10 mouse cellular contexts compared by ENCODE assay signal in genomic region chr14:25466361-25466760, GRCm38 (mm10). TPM values are rescaled to one million over a fixed set of nuclear protein-coding genes. Genes with fewer than 3 reads are reported as not detected.
DNase-seq lines count a peak whose midpoint lies in the region; ATAC-seq and TF ChIP-seq lines count a peak whose summit lies in the region.
"Had no signal": no experiment of that assay in that cellular context is flagged by ENCODE, and none has a peak within 500 bp of the region (broad histone marks: within the 10 kb centered on the region; RNA-seq: fewer than 3 reads in every experiment).

No protein-coding gene starts in this region.

- no peak for TF ChIP-seq POLR2A in embryonic fibroblast, embryonic 13.5 days (IDR thresholded peaks at IDR 0.05; ENCODE audit: low read depth, low read length)

- H3K4me1 ChIP-seq in heart, embryonic 11.5 days (ENCODE audit: control insufficient read depth, insufficient read depth, low read length): peaks cover 95% of the 10 kb centered on the region
- peaks cover 38% of the 10 kb centered on the region for H3K4me1 ChIP-seq in embryonic fibroblast, embryonic 13.5 days (ENCODE audit: control insufficient read depth, insufficient read depth, low read length)
- H3K4me1 ChIP-seq in liver, embryonic 15.5 days (replicated peaks): peaks cover 88% of the 10 kb centered on the region

- H3K36me3 ChIP-seq in heart, embryonic 11.5 days (ENCODE audit: control insufficient read depth, insufficient read depth, low read length): no peaks in the 10 kb centered on the region
- no peaks in the 10 kb centered on the region for H3K36me3 ChIP-seq in liver, embryonic 15.5 days (replicated peaks)
- H3K36me3 ChIP-seq: G1E; neural tube, embryonic 12.5 days had no signal

- H3K4me2 ChIP-seq in heart, embryonic 11.5 days: no peak overlapping the region
- 0 out of 2 replicates have a peak overlapping the region, but pooled peaks have one; percentile 3 for H3K4me2 ChIP-seq in liver, embryonic 15.5 days
- H3K4me2 ChIP-seq: neural tube, embryonic 12.5 days had no signal

- DNase-seq in heart, adult 18-20 months: no peak
- DNase-seq in CD4-positive, CD25-positive, alpha-beta regulatory T cell, adult 2 months (ENCODE audit: low read depth, low spot score): peak; percentile 41
- no peak for DNase-seq in left cerebral cortex, adult 8-10 months (ENCODE audit: low spot score in 2 of 2)
- no peak for DNase-seq in frontal cortex, postnatal 10 days (ENCODE audit: low spot score in 2 of 2)
- no peak for DNase-seq in MN1 (ENCODE audit: low spot score)

- no peak overlapping the region for H3K9ac ChIP-seq in heart, embryonic 11.5 days (ENCODE audit: low read depth, low read length)
- H3K9ac ChIP-seq in liver, embryonic 15.5 days: no peak overlapping the region
- H3K9ac ChIP-seq: neural tube, embryonic 12.5 days had no signal

- 0 out of 2 replicates have a peak overlapping the region, but pooled peaks have one; percentile 22 for H3K27ac ChIP-seq in heart, embryonic 11.5 days (ENCODE audit: low read depth, low read length)
- H3K27ac ChIP-seq in embryonic fibroblast, embryonic 13.5 days (ENCODE audit: insufficient read depth, low read length): peak overlapping the region; percentile 10; the same call in 1 of the 2 replicates
- H3K27ac ChIP-seq in liver, embryonic 15.5 days (replicated peaks): no peak overlapping the region; the same call in 1 of the 2 replicates
- H3K27ac ChIP-seq: neural tube, embryonic 12.5 days had no signal

- no peaks in the 10 kb centered on the region for H3K9me3 ChIP-seq in heart, embryonic 11.5 days (replicated peaks; ENCODE audit: control insufficient read depth, low read length)
- H3K9me3 ChIP-seq in liver, embryonic 15.5 days (replicated peaks): no peaks in the 10 kb centered on the region
- H3K9me3 ChIP-seq: neural tube, embryonic 12.5 days had no signal

- no peak for ATAC-seq in heart, embryonic 11.5 days (replicated peaks; ENCODE audit: insufficient number of reproducible peaks, low FRiP score, low TSS enrichment)
- no peak for ATAC-seq in liver, embryonic 15.5 days (ENCODE audit: insufficient read depth)

- no peak for TF ChIP-seq CTCF in embryonic fibroblast, embryonic 13.5 days (IDR thresholded peaks at IDR 0.05; ENCODE audit: borderline replicate concordance, insufficient read depth, low read length)

- H3K27me3 ChIP-seq in heart, embryonic 11.5 days (ENCODE audit: control insufficient read depth, insufficient read depth, low read length): no peaks in the 10 kb centered on the region
- H3K27me3 ChIP-seq in liver, embryonic 15.5 days: peaks cover 8% of the 10 kb centered on the region
- H3K27me3 ChIP-seq: neural tube, embryonic 12.5 days had no signal

- WGBS in heart, embryonic 11.5 days (ENCODE audit: insufficient replicate concordance): 59% methylated on average over 4 of the region's 4 CpGs
- 35% methylated on average over 4 of the region's 4 CpGs for WGBS in liver, embryonic 15.5 days (ENCODE audit: insufficient replicate concordance)

- H3K4me3 ChIP-seq in heart, embryonic 11.5 days (ENCODE audit: low read depth, low read length): no peak overlapping the region
- H3K4me3 ChIP-seq in embryonic fibroblast, embryonic 13.5 days (ENCODE audit: insufficient read depth, low read length): no peak overlapping the region
- H3K4me3 ChIP-seq in liver, embryonic 15.5 days (replicated peaks): no peak overlapping the region
- H3K4me3 ChIP-seq: neural tube, embryonic 12.5 days had no signal

RNA-seq across cellular contexts. Expression of gene Zmiz1, which starts 7.4 kb away (rescaled TPM):
- polyA plus RNA-seq in heart, embryonic 11.5 days (2014; fragmentation: Nextera tagmentation; extraction: Ambion mirVana): 34.9 and 36.2 TPM in 2 replicates
- 10 to 100 TPM; 32.5 to 38.5 TPM for total RNA-seq in heart, adult 18-20 months (2021)
- polyA plus RNA-seq in embryonic fibroblast, embryonic 13.5 days (2011; ENCODE audit: insufficient read length, low read depth, missing spikeins): 61.9 and 73.9 TPM in 2 replicates
- 4.3 and 4.9 TPM in 2 replicates for polyA plus RNA-seq in liver, embryonic 15.5 days (2015; fragmentation: Nextera tagmentation; extraction: Ambion mirVana)
- total RNA-seq in left cerebral cortex, adult 8-10 months (2022): 10 to 100 TPM; 90.1 to 94.2 (median 92.3) TPM
